Mouse (Mus musculus) lung, postnatal 0 days (tissue): ENCODE data around the gene Heyl. TPM values are rescaled to one million over a fixed set of nuclear protein-coding genes. Genes with fewer than 3 reads are reported as not detected.

Experiments used
- ATAC-seq: fragments of 200-750 bp; cut with Nextera tagmentation; 2 replicates; pipeline ENCODE4 v1.8.0; 2017; ENCODE audit warnings: moderate library complexity
- DNase-seq: peaks from one replicate; pipeline ENCODE4 v3.0.0-alpha.2; 2016; ENCODE audit warnings: low spot score
- H3K27ac ChIP-seq: fragments of 300-500 bp; sonication (generic); 2 replicates; pipeline ENCODE4 v1.5.1; 2014; ENCODE audit warnings: antibody characterized with exemption, mild to moderate bottlenecking, low read length, mixed read lengths
- H3K27me3 ChIP-seq: fragments of 300-500 bp; sonication (generic); replicated peaks from 2 replicates; pipeline ENCODE4 v1.6.1; 2014; ENCODE audit warnings: low read length, mixed read lengths; ENCODE audit not compliant: insufficient read depth
- H3K36me3 ChIP-seq: fragments of 300-500 bp; sonication (generic); 2 replicates; pipeline ENCODE4 v1.6.1; 2014; ENCODE audit warnings: low read length, mixed read lengths; ENCODE audit not compliant: insufficient read depth
- H3K4me1 ChIP-seq: fragments of 300-500 bp; sonication (generic); 2 replicates; pipeline ENCODE4 v1.6.1; 2014; ENCODE audit warnings: antibody characterized with exemption, low read depth, low read length, mixed read lengths; ENCODE audit not compliant: insufficient read depth
- H3K4me2 ChIP-seq: fragments of 300-500 bp; sonication (generic); replicated peaks from 2 replicates; pipeline ENCODE4 v1.6.1; 2014; ENCODE audit warnings: low read depth, mild to moderate bottlenecking, low read length, moderate library complexity, mixed read lengths
- H3K4me3 ChIP-seq: fragments of 300-500 bp; sonication (generic); 2 replicates; pipeline ENCODE4 v1.5.1; 2014; ENCODE audit warnings: low read depth, low read length
- H3K9ac ChIP-seq: fragments of 300-500 bp; sonication (generic); replicated peaks from 2 replicates; pipeline ENCODE4 v1.6.1; 2014; ENCODE audit warnings: low read depth, mild to moderate bottlenecking
- H3K9me3 ChIP-seq: fragments of 300-500 bp; sonication (generic); 2 replicates; pipeline ENCODE4 v1.6.1; 2016; ENCODE audit warnings: low read length, mixed read lengths
- CTCF ChIP-seq: IDR thresholded peaks from 2 replicates; pipeline ENCODE4 v1.5.1; 2016; ENCODE audit warnings: antibody characterized with exemption, mild to moderate bottlenecking
- EP300 ChIP-seq: IDR thresholded peaks from 2 replicates; pipeline ENCODE4 v1.6.1; 2016; ENCODE audit warnings: antibody characterized with exemption, mild to moderate bottlenecking, control low read depth
- WGBS: fragments of 180-500 bp; shearing (Covaris S2); extraction: QIAGEN DNeasy Blood & Tissue Kit; methylation state at CpG from one replicate; pipeline ENCODE4 v1.1.7; 2014; 5-methylcytosine and 5-hydroxymethylcytosine counted together
- polyA plus RNA-seq: library from polyadenylated mRNA; unstranded; fragments of >200 nt; fragmentation: Nextera tagmentation; extraction: Ambion mirVana; gene quantifications from 2 replicates; pipeline ENCODE4 v1.2.1, GENCODE M21; 2015

The Heyl gene
- 20.3 and 23.6 TPM in 2 replicates for polyA plus RNA-seq

DNA sequence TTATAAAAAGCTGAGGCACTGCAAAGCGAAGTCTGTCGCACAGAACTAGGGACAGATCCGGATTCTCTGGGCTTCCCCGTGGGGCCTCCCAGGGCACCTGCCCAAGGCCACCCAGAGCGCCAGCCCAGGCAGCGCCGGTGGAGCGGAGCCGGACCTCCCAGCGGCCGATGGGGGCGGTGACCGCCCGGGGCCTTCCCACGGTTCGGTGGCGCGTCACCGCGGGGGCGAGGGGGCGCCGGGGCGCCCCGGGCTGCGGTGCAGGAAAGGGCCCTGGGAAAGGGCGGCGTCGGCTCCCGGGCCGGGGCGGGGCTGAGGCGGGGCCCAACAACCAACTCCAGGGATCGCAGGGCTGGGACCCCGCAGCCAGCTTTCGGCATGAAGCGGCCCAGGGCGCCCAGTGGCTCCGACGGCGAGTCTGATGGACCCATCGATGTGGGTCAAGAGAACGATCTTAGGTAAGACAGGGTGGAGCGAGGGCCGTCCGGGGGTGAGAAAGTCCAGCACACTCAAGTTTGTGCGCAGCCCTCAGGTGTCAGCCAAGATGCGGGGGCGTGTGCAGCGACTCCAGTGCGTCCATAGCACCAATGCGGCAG lies at the start of gene Heyl:
Heyl (plus strand) TSS at position 65 of the 593 bp plus-strand sequence.
- no peaks in the 10 kb centered on the region for H3K9me3 ChIP-seq
- peak; percentile 54 for ATAC-seq
- H3K4me3 ChIP-seq: peak within 1 kb of the TSS; percentile 32
- H3K36me3 ChIP-seq: no peaks in the 10 kb centered on the region
- H3K9ac ChIP-seq: 0 out of 2 replicates have a peak within 1 kb of the TSS, but pooled peaks have one; percentile 27
- no peak within 1 kb of the TSS for H3K27ac ChIP-seq
- peaks cover 1% of the 10 kb centered on the region; the same call in 1 of the 2 replicates for H3K4me1 ChIP-seq
- no peak for TF ChIP-seq EP300
- TF ChIP-seq CTCF: no peak
- 3% methylated on average over 45 of the region's 52 CpGs for WGBS
- DNase-seq: peak; percentile 53
- H3K27me3 ChIP-seq: peaks cover 11% of the 10 kb centered on the region
- H3K4me2 ChIP-seq: peak within 1 kb of the TSS; percentile 65

- H3K9ac ChIP-seq: no peak overlapping the region
- no peak overlapping the region for H3K27ac ChIP-seq
- peaks cover 37% of the 10 kb centered on the region for H3K27me3 ChIP-seq
- no peaks in the 10 kb centered on the region for H3K9me3 ChIP-seq
- DNase-seq (no peak), ATAC-seq (no peak)
- no peak overlapping the region for H3K4me2 ChIP-seq
- H3K36me3 ChIP-seq: no peaks in the 10 kb centered on the region
- no peak for TF ChIP-seq CTCF
- TF ChIP-seq EP300: no peak
- no peak overlapping the region for H3K4me3 ChIP-seq
- peaks cover 6% of the 10 kb centered on the region; the same call in 1 of the 2 replicates for H3K4me1 ChIP-seq
- WGBS: 53% methylated on average over 3 of the region's 3 CpGs
These were observed 48.5 kb upstream of the Heyl start for GRCm38 (mm10) chr4:123184816-123185215.

- Histone ChIP-seq H3K4me3 (no peak overlapping the region), H3K27me3 (no peaks in the 10 kb centered on the region), H3K4me1 (no peaks in the 10 kb centered on the region), H3K9ac (no peak overlapping the region), H3K4me2 (no peak overlapping the region), H3K27ac (no peak overlapping the region), H3K9me3 (no peaks in the 10 kb centered on the region), H3K36me3 (no peaks in the 10 kb centered on the region)
- 59% methylated on average over 11 of the region's 11 CpGs for whole genome bisulfite sequencing
- DNase-seq (no peak), ATAC-seq (no peak)
- no peak for TF ChIP-seq EP300
- TF ChIP-seq CTCF: no peak
These were observed 41.0 kb upstream of the Heyl start for GRCm38 (mm10) chr4:123192336-123192735.

- no peaks in the 10 kb centered on the region for H3K27me3 ChIP-seq
- ATAC-seq: no peak
- no peak overlapping the region for H3K9ac ChIP-seq
- H3K36me3 ChIP-seq: no peaks in the 10 kb centered on the region
- TF ChIP-seq EP300 (no peak), CTCF (no peak)
- DNase-seq: no peak
- WGBS: 88% methylated on average over 11 of the region's 11 CpGs
- no peaks in the 10 kb centered on the region for H3K4me1 ChIP-seq
- H3K4me3 ChIP-seq: no peak overlapping the region
- no peaks in the 10 kb centered on the region for H3K9me3 ChIP-seq
- H3K4me2 ChIP-seq: no peak overlapping the region
- no peak overlapping the region for H3K27ac ChIP-seq
These were observed 39.6 kb upstream of the Heyl start for GRCm38 (mm10) chr4:123193791-123194190.

DNA sequence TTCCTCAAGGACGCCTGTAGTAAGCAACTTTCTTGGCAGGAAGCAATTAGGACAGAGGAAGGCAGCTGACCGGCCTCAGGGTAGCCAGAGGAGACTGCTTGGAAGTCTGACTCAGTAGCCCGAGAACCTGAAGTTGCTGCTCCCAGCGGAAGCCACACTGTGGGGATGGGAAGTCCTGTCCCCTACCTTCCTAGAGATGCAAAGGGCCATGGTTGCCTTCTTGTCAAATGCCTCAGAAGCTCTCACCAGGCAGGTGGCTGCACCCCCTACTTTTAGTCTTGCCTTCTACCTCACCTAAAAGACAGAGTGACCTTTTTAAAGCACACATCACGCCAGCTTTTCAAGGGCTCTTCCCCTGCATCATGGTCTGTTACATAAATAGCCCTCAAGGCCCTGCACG lies 36.7 kb upstream of the Heyl start:
- Histone ChIP-seq H3K36me3 (no peaks in the 10 kb centered on the region), H3K27ac (no peak overlapping the region), H3K4me1 (0 out of 2 replicates have a peak, but pooled peaks cover 5% of the 10 kb centered on the region), H3K4me2 (no peak overlapping the region), H3K9ac (no peak overlapping the region), H3K27me3 (peaks cover 14% of the 10 kb centered on the region), H3K9me3 (no peaks in the 10 kb centered on the region), H3K4me3 (no peak overlapping the region)
- DNase-seq: no peak
- no peak for ATAC-seq
- 35% methylated on average over 6 of the region's 6 CpGs for WGBS
- TF ChIP-seq EP300: no peak
- no peak for TF ChIP-seq CTCF

- peak; percentile 90 for TF ChIP-seq CTCF
- TF ChIP-seq EP300: no peak
- H3K36me3 ChIP-seq: no peaks in the 10 kb centered on the region
- H3K9ac ChIP-seq: no peak overlapping the region
- H3K4me1 ChIP-seq: 0 out of 2 replicates have a peak, but pooled peaks cover 5% of the 10 kb centered on the region
- no peaks in the 10 kb centered on the region for H3K9me3 ChIP-seq
- DNase-seq: peak; percentile 73
- WGBS: 3% methylated on average over 15 of the region's 15 CpGs
- peaks cover 18% of the 10 kb centered on the region for H3K27me3 ChIP-seq
- peak; percentile 38 for ATAC-seq
- H3K4me3 ChIP-seq: 0 out of 2 replicates have a peak overlapping the region, but pooled peaks have one; percentile 16
- peak overlapping the region; percentile 62 for H3K4me2 ChIP-seq
- H3K27ac ChIP-seq: no peak overlapping the region
These were observed 32.6 kb upstream of the Heyl start for GRCm38 (mm10) chr4:123200771-123201185.
